Mouse (Mus musculus): Measurements from ENCODE around the gene Cxcl12.

Gene Cxcl12

DNA sequence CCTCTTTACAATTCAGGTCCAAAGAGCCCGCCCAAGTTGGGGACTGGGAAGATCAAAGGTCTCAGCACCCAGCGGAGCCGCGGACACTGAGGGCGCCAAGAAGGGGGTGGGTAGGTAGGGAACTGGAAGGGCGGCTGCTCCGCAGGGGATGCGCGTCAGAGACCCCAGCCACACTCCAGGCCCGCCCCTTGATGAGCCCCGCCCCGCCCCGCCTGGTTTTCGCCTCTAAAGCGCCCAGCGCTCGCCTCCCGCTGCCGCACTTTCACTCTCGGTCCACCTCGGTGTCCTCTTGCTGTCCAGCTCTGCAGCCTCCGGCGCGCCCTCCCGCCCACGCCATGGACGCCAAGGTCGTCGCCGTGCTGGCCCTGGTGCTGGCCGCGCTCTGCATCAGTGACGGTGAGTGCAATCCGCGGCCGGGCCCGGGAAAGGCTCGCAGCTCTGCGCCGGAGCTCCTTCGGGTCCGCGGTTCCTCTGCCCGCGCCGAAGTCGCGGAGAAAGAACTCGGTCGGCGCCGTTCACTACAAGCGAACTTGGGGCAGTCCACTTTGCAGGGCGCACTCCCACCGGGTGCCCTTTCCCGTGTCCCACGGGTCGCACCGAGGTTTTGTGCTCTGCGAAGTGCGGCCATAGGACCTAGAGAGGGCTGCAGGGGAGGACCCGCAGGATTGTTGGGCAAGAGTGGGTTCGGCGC is at the start of gene Cxcl12:
TSS of gene Cxcl12 (plus strand) at position 215 of the 691 bp plus-strand sequence.
- DNase-seq (ENCODE audit: low read depth in 2 of 2, low spot score in 2 of 2): no peak

DNA sequence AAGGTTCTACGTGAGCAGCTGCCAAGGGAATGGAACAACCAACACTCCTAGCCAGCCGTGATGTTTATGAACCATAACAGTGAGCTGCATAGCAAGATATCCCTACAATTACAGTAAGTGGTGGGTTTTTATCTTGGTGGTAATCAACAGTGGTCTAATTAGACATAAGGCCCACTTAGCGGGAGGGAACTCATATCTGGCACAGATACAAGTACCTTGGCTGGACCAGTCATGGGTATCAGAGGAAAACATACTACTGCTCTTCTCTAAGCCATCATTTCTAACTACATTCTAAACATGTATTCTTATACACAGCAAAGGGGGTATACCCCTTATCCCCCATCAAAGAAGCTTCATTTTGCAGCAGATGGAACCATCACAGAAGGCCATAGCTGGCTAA is 46.3 kb upstream of the Cxcl12 start:
- DNase-seq (ENCODE audit: low read depth in 2 of 2, low spot score in 2 of 2): no peak

DNA sequence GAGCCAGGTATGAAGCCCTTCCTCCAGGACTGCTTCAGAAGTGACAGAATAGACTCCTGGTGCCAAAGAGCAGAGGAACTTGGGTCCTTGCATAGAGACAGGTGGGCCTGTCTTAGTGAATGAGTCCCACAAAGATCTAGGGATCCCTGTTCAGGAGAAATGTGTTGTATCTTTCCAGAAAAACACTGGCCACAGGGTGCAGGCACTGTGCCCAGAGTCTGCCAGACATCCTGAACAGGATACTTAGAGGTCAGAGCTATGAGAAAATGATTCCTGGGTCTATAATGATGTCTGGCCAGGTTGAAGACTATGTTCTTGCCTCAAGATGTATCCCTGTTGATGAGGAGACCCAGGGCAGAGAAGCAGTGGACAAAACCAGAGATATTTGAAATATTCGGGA is 42.0 kb upstream of the Cxcl12 start:
- no peak for DNase-seq (ENCODE audit: low read depth in 2 of 2, low spot score in 2 of 2)

DNA sequence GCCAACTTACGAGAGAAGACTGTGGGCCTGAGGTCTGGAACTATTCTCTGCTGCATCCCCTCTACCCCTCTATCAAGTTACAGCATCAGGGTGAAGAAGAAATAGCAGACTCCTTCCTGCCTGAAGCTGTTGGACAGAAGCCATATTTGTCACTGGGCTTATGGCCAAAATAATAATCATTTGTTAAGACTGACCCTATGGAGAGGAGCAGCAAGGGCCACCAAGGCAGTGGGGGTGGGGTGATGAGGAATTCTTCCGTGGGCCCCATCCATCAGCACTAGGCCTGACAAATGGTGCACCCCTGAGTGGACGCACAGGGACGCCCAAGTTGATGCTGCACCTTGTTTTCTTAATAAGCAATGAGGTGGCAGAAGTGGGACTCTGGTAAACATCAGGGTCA is 38.9 kb upstream of the Cxcl12 start:
- no peak for DNase-seq (ENCODE audit: low read depth in 2 of 2, low spot score in 2 of 2)

DNA sequence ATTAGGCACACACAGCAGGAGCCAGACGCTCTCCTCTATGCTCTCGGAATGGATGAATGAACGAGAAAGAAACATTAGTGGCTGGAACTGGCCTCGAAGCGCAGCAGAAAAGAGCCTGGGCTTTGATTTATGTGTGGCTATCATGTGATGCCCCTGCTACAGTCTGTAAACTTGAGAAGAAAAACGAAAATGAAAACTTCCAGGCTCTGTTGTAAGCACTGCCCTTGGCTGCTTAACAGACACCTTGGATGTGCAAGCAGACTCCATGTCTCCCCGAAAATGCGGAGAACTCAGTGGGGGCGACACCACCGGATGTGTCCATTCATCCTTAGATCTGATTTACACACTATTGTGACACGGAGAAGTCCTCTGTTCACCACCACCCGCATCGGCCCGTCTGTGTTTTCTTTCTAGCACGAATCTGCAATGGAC is 37.6 kb upstream of the Cxcl12 start:
- DNase-seq (ENCODE audit: low read depth in 2 of 2, low spot score in 2 of 2): no peak

DNA sequence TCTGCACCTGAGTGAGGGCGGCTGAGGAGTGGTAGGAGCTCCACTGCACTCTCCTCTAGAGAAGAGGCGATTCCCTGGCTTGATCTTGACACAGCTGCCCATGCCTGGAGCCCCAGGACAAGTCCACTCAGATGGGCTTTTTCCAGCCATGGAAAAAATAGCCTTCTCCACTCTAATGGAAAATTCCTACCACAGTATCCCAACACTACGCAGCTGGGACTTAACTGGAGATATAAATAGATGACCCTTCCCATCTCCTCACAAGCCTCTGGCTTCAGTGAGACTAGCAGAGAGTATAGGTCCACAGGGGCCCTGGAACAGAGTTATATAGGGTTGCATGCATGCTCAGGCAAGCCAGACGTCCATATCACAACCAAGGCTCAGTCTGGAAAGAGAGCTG is 33.8 kb upstream of the Cxcl12 start:
- no peak for DNase-seq (ENCODE audit: low read depth in 2 of 2, low spot score in 2 of 2)

DNA sequence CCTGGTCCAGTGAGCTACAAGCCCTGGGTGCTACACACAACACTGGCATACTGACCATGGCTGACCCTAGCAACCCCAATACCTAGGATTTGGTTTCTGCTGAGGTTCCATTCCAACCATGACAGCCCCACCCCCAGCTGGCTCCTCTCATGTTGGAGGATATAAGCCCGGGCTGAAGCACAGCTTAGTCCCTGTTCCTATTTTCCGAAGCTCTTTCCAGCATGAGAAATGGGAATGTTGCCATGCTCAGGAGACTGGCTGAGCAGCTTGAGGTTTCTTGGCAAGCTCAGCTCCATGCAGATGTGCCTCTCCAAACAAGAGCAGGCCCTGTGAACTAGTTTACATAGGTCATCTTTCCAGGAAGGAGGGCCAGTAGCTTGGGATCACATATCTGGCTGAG is 30.6 kb upstream of the Cxcl12 start:
- DNase-seq (ENCODE audit: low read depth in 2 of 2, low spot score in 2 of 2): no peak

DNA sequence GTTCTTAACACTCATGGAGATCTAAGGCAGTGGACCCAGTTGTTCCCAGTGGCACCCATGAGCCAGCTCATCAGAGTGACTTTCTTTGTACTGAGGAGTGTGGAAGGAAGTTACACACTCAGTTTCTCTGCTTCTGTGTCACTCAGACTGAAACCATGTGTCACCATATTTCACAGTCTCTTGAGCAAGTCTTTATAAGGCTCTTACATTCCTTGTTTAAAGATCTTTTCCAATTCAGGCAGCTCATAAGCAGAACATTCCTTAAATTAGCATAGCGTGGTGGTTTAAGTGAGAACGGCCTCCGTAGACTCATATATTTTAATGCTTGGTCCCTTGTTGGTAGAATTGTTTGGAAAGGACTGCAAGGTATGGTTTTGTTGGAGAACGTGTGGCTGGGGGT is 27.4 kb upstream of the Cxcl12 start:
- DNase-seq (ENCODE audit: low read depth in 2 of 2, low spot score in 2 of 2): no peak

DNA sequence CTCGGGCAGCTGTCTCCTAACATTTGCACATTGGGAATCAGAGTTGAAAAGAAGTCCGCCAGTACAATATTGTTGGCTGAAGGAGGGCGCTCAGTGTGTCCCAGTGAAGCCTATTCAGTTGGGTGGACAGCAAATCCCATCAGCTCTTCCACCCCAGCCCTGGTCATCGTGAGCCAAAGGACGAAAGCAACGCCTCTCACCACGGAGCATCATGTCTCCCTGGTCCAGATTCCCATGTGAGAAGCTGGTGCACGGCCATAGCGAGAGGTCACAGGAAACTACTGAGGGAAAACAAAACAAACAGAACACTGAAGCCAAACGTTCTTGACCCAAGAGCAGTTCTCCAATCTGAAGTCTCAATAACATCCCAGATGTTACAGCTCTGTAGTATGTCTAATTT is 21.4 kb upstream of the Cxcl12 start:
- DNase-seq (ENCODE audit: low read depth in 2 of 2, low spot score in 2 of 2): no peak

DNA sequence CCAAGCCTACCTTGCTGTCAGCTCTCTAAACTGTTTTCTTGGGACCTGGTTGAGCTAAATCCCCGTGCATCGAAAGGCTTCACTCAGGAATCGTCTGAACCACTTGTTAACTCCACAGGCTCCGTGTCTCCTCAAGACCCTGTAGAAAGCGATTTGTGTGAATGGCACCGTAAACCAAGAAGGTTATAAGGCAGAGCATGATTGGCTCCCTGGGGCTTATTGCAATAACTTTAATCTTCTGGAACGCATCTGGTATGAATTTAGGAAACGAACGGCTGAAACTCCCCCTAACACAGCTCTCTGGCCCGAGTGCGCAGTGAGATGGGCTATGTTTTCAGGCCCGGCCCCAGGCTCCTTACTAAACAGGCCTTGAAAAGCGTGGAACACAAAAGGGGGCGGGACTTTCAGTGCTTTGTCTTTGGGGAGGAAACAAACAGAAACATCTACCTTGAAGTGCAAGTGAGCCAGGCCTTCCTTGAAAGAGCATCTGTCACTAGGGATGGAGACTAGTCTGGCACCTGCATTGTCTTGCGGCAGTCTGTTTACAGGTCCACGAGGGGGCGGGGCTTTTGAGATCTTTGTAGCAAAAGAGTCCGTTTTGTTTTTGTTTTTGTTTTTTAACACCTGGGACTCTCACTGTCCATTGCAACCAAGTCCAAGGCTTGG is 16.7 kb upstream of the Cxcl12 start:
- DNase-seq (ENCODE audit: low read depth in 2 of 2, low spot score in 2 of 2): no peak

DNA sequence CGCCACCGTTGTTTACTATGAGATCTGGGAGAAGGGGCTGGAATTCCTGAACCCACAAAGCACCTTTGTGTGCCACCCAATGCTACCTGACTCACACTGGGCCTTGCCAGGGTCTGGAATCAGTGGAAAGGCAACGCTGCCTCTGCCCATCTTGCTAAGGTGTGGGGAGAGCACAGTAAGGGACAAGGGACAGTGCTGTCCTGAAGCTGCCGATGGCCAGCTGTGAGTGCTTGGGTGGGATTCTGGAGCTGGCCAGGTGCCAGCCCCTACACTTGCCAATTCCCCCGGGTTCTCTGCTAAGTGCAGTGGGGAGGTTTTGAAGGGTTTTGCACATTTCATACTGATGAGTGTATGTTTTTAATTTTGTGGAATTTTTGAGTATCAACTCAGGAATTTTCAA is 15.3 kb upstream of the Cxcl12 start:
- DNase-seq (ENCODE audit: low read depth in 2 of 2, low spot score in 2 of 2): no peak

DNA sequence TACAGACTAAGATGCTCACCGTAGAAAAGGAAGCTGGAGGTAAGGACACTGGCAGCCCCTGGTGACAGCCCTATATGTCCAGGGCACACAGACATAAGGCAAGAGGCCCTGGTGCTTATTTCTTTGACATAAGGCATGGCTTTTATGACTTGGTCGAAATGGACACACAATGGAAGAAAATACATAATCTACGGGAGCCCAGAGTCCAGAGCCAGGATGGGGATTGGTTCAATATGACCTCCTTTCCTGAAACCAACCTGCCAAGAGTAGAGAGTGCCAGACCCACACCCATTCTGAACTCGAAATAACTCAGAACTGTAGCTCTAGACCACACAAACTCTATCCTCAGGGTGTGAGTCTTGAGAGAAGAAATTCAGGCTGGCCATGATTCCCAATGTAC is 11.5 kb upstream of the Cxcl12 start:
- no peak for DNase-seq (ENCODE audit: low read depth in 2 of 2, low spot score in 2 of 2)

DNA sequence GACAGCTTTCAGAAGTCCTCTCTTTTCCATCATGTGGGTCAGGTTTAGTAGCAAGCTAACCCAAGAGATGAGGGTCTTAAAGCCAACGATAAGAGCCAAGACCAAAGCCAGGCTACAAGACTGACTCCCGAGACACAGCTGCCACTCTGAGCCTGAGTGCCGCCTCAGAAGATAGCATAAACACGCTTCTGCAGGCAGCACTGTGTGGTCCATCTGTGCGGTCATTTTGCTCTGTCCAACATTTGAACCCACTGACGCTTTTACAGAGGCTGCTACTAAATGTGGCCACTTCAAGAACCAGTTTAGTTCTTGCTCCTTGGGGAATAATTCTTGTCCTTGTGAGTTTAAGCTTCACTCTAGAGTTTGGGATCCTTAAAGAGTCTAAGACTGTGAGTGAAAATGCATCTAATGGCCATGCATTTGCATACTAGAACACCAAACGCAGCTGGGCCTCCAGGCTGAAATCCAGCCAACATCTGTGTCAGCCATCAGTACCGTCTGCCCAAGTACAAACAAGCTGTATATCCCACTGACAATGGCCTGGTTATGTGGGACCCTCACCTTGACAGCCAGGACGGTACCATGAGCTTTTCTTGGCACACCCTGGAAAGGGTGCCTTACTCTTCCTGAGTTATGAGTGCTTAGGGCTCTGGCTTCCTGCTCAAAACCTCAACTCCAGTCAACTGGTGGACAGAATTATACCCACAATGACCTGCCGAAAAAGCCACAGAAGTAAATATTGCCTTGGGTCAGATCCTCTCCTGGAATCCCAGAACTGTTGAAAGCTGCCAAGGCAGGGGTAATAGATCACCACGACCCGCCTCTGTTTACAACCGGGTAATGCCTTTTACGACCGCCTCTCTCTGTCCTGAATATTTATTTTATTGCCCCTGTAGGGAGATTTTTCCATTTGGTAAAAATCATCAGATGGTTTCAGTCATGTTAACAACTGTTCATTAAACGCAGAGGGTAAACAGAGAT is 8.3 kb upstream of the Cxcl12 start:
- no peak for DNase-seq (ENCODE audit: low read depth in 2 of 2, low spot score in 2 of 2)

DNA sequence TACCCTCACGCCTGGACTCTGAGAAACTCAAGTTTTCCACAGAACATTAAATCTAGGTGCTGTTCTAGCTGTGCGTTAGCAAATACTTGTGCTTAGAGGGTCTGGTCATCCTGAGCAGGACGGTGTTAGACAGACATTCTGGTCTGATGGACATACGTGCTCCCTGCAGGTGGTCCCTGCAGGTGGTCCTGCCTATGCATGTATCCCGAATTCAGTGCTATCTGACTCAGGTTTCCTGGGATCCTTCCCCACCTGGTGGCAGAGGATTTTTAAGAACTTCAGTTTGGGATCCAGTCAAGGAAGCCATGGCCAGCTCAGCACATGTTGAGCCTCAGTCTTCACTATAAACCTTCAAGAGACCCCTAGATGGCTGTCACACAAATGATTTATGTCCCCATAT is 4.8 kb upstream of the Cxcl12 start:
- no peak for DNase-seq (ENCODE audit: low read depth in 2 of 2, low spot score in 2 of 2)

DNA sequence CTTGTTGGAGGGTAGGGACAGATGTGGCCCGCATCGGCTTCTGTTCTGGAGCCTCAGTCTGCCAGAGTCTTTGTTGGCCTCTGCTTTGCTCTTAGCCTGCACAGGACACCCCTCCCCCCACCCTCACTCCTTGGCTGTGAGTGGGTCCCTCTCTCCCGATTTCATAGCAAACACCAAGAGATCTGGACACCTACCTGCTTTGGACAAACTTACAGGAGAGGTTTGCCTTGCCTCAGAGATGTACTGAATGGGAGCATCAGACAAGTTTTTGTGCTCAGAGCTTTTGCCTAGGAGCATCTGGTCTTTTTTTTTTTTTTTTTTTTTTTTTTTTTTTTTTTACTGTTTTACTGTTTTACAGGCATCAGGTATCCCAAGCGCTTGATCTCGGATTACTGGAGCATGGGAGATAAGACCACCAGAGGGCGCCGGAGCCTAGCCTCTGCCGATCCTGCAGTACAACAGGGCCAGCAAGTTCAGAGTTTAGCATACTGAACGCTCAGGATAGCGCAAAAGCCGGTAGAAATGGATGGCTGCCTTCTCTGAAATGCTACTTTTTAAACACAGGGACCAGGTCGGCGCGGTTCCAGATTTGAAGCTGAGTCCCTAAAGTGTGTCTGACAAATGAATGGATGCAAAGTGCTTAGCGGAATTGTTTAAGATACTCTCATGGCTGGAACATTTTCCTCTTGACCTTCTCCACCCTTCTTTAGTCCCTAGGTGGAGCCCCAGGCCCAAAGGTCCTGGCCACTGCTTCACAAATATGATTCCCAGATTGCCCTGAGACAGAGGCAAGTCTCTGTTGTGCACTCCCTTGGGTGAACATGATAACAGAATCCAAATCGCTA is 1.5 kb upstream of the Cxcl12 start:
- DNase-seq (ENCODE audit: low read depth in 2 of 2, low spot score in 2 of 2): peak in 1 of 2 experiments; percentile 11

DNA sequence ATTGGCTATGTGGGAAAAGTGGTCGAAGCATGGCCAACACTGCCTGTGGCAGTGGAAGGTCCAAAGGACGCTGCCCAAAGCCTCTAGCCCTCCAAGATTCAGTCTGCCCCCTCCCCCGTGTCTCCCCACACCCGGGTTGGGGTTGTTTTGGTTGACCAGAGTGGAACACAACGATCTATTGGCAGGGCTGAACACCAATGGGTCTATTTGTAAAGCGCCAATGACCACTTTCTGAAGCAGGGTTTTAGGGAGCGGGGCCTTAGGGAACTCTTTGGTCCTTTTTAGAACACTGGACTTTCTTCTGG is 957 bp upstream of the Cxcl12 start:
- no peak for DNase-seq (ENCODE audit: low read depth in 2 of 2, low spot score in 2 of 2)

DNA sequence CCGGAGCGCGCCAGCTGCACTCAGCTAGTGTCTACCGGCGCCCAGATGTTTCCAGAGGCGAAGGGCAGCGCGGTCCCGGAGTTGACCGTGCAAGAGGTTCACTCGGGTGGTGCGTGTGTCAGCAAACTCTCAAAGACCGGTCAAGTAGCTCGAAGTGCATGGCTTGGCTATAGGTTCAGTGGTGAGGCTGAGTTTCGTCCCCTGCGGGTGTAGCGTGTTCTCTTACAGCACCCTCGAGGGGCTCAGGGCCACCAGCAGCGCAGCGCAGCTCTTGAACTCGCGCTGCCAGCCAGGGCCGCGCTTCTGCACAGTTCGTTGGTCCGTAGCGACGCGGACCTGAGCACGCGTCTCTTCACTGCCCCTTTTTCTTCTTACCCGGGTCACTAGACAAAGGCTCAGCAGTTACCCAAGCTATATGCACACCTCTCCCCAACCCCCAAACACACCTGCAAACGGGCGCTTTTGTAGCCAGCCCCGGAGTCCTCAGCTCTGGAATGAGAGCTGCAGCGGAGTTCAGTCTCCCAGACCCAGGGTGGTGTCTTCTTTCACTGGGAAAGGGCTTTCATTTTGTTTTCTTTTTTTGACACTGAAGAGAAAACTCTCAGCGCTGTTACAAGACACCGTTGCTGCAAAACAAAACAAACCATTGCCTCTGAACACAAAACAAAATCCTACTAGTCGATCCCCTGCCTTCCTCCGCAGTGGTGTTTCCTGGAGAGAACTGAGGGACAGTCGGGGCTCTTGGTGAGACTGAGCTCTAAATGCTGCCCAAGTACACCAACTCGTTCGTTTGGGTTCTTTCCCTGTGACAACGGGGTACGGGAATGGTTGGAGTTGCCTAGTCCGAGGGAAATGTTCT is 945 bp downstream of the Cxcl12 start:
- DNase-seq (ENCODE audit: low read depth in 2 of 2, low spot score in 2 of 2): no peak

DNA sequence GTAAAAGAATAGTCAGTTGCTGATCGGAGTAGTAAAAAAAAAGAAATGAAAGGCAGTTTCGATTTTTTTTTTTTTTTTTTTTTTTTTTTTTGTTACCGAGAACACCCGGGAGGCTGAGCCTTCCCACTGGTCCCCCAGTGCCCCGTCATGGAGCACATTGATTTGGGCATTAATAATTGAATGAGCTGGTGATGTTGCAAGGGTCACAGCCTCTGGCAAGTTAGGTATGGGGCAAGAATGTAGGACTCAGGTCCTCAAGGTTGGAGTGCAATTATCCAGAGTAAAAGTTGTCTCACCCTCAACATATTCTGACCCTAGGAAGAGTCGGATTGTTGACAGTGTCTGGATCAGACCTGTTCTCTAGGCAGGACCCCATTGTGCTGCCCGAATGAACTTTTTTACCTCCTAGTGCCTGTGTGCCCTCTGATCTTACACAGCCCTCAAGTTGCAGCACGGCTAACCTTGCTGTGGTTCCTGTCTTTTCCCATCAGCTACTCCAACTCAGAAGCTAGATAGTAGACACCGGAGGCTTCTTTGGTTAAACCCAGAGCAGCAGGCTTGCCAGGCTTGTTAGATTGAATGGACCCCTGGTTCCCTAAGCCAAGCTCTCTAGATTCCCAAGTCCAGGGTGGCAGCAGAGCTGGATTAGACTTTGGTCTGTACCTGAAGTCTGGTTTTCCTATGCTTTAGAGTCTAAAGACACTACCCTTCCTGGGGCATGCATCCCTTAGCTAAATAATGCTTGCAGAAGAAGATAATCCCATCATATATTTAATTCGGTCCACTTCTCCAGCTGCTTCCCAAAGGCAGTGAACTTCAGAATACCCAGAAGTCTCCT is 1.8 kb downstream of the Cxcl12 start:
- DNase-seq (ENCODE audit: low read depth in 2 of 2, low spot score in 2 of 2): no peak

DNA sequence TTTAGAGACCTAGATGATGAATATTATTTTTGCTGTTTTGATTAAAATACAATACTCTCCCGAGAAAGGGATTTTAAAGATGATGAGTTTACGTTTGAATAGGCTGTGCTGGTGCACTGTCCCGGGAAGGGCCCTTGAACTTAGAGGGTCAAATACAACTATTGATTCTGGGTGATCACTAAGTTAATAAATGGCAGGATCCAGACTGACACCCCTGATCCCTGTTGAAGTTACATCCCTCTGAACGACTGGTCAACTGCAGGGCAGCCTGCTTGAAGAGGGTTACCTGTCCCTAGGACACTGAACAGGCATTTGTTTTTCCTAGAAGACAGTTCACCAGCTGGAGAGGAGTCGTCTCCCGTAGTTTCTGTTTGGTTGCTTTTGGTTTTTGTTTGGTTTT is 4.0 kb downstream of the Cxcl12 start:
- DNase-seq (ENCODE audit: low read depth in 2 of 2, low spot score in 2 of 2): no peak

Measured in CD8-positive naive resting alpha-beta T cell, adult 2 months (primary cell).